Mouse (Mus musculus) embryonic fibroblast, embryonic 13.5 days (primary cell): Measurements from ENCODE around the gene Sez6.

Source experiments
- CTCF ChIP-seq: IDR thresholded peaks from 2 replicates; pipeline ENCODE4 v1.5.1; 2011; ENCODE audit warnings: mild to moderate bottlenecking, control low read depth, low read length, moderate library complexity, borderline replicate concordance; ENCODE audit not compliant: insufficient read depth
- POLR2A ChIP-seq: IDR thresholded peaks from 2 replicates; pipeline ENCODE4 v1.6.1; 2011; ENCODE audit warnings: low read depth, mild to moderate bottlenecking, control low read depth, low read length, moderate library complexity

GRCm38 (mm10) chr11:77909376-77909775 is 21.2 kb upstream of the Sez6 start:
- no peak for TF ChIP-seq POLR2A
- no peak for TF ChIP-seq CTCF
